Mouse (Mus musculus) heart, postnatal 4 days (tissue): Measurements from ENCODE around the gene Itga8. TPM values are rescaled to one million over a fixed set of nuclear protein-coding genes. Genes with fewer than 3 reads are reported as not detected.

ENCODE experiments used
- DNase-seq: peaks from one replicate; pipeline ENCODE4 v3.0.0; 2021
- total RNA-seq, 2 experiments: library from RNA; stranded (reverse); gene quantifications; 2 replicates each; pipeline ENCODE4 v1.2.3; 2021

Gene Itga8
- total RNA-seq, 2 experiments from 2014 or later, result 11.8 to 12.1 TPM

GRCm38 (mm10) chr2:12084341-12084740, 217.4 kb downstream of the Itga8 start:
- DNase-seq, result no peak

GRCm38 (mm10) chr2:12077266-12077891, 224.3 kb downstream of the Itga8 start:
- DNase-seq, result no peak

- DNase-seq, result no peak
Measured at GRCm38 (mm10) chr2:12065669-12066399, 235.9 kb downstream of the Itga8 start.

GRCm38 (mm10) chr2:12060034-12060723, 241.5 kb downstream of the Itga8 start:
- DNase-seq, result peak; percentile 37

Other genes starting within 250 kb of the Itga8 start
- gene Mindy3, start 117.5 kb upstream of the Itga8 start, total RNA-seq, result 10 to 100 TPM; 29.4 to 29.5 TPM